In the genomic region with DNA sequence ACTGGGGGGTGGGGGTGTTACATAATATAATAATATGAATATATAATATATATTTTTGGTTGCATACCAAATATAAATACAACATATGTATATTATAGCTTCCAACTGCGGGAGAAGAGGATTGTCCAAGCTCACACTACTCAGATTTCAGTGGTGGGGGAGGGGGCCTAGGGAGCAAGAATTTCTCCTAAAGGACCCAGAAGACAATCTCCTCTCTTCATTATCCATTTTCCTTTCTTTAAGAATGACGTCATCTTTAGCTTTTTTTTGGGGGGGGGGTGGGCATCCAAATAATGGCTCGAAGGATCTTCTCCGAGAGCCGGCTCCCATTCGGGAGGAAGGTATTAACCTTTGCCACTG, we compare ENCODE assay signal across 7 mouse cellular contexts. TPM values are rescaled to one million over a fixed set of nuclear protein-coding genes. Genes with fewer than 3 reads are reported as not detected.
DNase-seq lines count a peak whose midpoint lies in the region; ATAC-seq and TF ChIP-seq lines count a peak whose summit lies in the region.

No protein-coding gene starts in this region.

- peak overlapping the region; percentile 47; the same call in 1 of the 2 replicates for H3K9ac ChIP-seq in lung, embryonic 14.5 days
- H3K9ac ChIP-seq in limb, embryonic 11.5 days (ENCODE audit: low read length), result no peak overlapping the region

- peak overlapping the region; percentile 87 for H3K4me2 ChIP-seq in lung, embryonic 14.5 days
- peak overlapping the region; percentile 85 for H3K4me2 ChIP-seq in limb, embryonic 11.5 days (ENCODE audit: low read depth, severe bottlenecking)

- H3K9me3 ChIP-seq in lung, embryonic 14.5 days (ENCODE audit: low read depth, low read length), result no peaks in the 10 kb centered on the region
- no peaks in the 10 kb centered on the region for H3K9me3 ChIP-seq in forebrain, embryonic 10.5 days
- no peaks in the 10 kb centered on the region for H3K9me3 ChIP-seq in limb, embryonic 11.5 days (ENCODE audit: control insufficient read depth, low read length)

- TF ChIP-seq CTCF in lung, embryonic 14.5 days (IDR thresholded peaks at IDR 0.05; ENCODE audit: low read depth), result no peak
- no peak for TF ChIP-seq CTCF in olfactory bulb, adult 2 months (IDR thresholded peaks at IDR 0.05; ENCODE audit: insufficient read depth, low read depth, low read length)

- H3K4me1 ChIP-seq in lung, embryonic 14.5 days (ENCODE audit: insufficient read depth), result no peaks in the 10 kb centered on the region; the same call in 1 of the 2 replicates
- H3K4me1 ChIP-seq in forebrain, embryonic 10.5 days, result peaks cover 87% of the 10 kb centered on the region
- peaks cover 21% of the 10 kb centered on the region; the same call in 1 of the 2 replicates for H3K4me1 ChIP-seq in limb, embryonic 11.5 days (ENCODE audit: control insufficient read depth, insufficient read depth, low read length)
- H3K4me1 ChIP-seq in olfactory bulb, adult 2 months (ENCODE audit: control insufficient read depth, insufficient read depth, low read length), result peaks cover 31% of the 10 kb centered on the region

- peak overlapping the region; percentile 55; the same call in 1 of the 2 replicates for H3K27ac ChIP-seq in lung, embryonic 14.5 days (ENCODE audit: low read depth)
- H3K27ac ChIP-seq in forebrain, embryonic 10.5 days, result peak overlapping the region; percentile 87
- no peak overlapping the region for H3K27ac ChIP-seq in limb, embryonic 11.5 days (replicated peaks; ENCODE audit: low read depth, low read length)
- H3K27ac ChIP-seq in olfactory bulb, adult 2 months (ENCODE audit: insufficient read depth, low read depth, low read length), result peak overlapping the region; percentile 45

- DNase-seq in lung, embryonic 14.5 days, result no peak
- no peak for DNase-seq in lung, postnatal 36 days
- no peak for DNase-seq in forebrain, embryonic 10.5 days (ENCODE audit: extremely low spot score, low spot score)
- no peak for DNase-seq in limb, embryonic 11.5 days (ENCODE audit: low spot score)
- DNase-seq in T-cell, adult 2 months (ENCODE audit: low spot score), result no peak

- no peak for TF ChIP-seq POLR2A in olfactory bulb, adult 2 months (IDR thresholded peaks at IDR 0.05; ENCODE audit: insufficient read depth, low read depth, low read length)

- H3K27me3 ChIP-seq in lung, embryonic 14.5 days (ENCODE audit: insufficient read depth, low read length), result peaks cover 14% of the 10 kb centered on the region
- peaks cover 44% of the 10 kb centered on the region for H3K27me3 ChIP-seq in forebrain, embryonic 10.5 days (ENCODE audit: poor library complexity, severe bottlenecking)
- H3K27me3 ChIP-seq in limb, embryonic 11.5 days (ENCODE audit: control insufficient read depth, insufficient read depth, low read length), result peaks cover 14% of the 10 kb centered on the region

- H3K36me3 ChIP-seq in lung, embryonic 14.5 days (ENCODE audit: insufficient read depth), result peaks cover 8% of the 10 kb centered on the region
- H3K36me3 ChIP-seq in forebrain, embryonic 10.5 days (replicated peaks), result peaks cover 11% of the 10 kb centered on the region; the same call in 1 of the 2 replicates
- no peaks in the 10 kb centered on the region for H3K36me3 ChIP-seq in limb, embryonic 11.5 days (ENCODE audit: control insufficient read depth, insufficient read depth, low read length)

- 0% methylated on average over 6 of the region's 6 CpGs for WGBS in lung, embryonic 14.5 days
- WGBS in forebrain, embryonic 10.5 days, result under 1% methylated on average over 6 of the region's 6 CpGs
- 0% methylated on average over 6 of the region's 6 CpGs for WGBS in limb, embryonic 11.5 days
- 1% methylated on average over 6 of the region's 6 CpGs for WGBS in olfactory bulb, adult 2 months

- peak overlapping the region; percentile 59 for H3K4me3 ChIP-seq in lung, embryonic 14.5 days (ENCODE audit: low read depth, low read length)
- H3K4me3 ChIP-seq in forebrain, embryonic 10.5 days, result peak overlapping the region; percentile 68
- H3K4me3 ChIP-seq in limb, embryonic 11.5 days (ENCODE audit: low read depth, low read length), result peak overlapping the region; percentile 64
- peak overlapping the region; percentile 33 for H3K4me3 ChIP-seq in olfactory bulb, adult 2 months (ENCODE audit: insufficient read depth, low read depth, low read length)

- ATAC-seq in lung, embryonic 14.5 days (ENCODE audit: insufficient read depth), result peak; percentile 6; the same call in 1 of the 2 replicates
- no peak for ATAC-seq in limb, embryonic 11.5 days (ENCODE audit: insufficient number of reproducible peaks, low FRiP score, low TSS enrichment, low read depth)
- ATAC-seq in erythroid progenitor cell, adult 5-6 weeks (replicated peaks; ENCODE audit: low FRiP score, poor library complexity, severe bottlenecking), result no peak

RNA-seq across cellular contexts. Expression of a gene that starts 3.4 kb away (rescaled TPM):
- 48.5 and 51.8 TPM in 2 replicates for polyA plus RNA-seq in lung, embryonic 14.5 days (2014; fragmentation: Nextera tagmentation; extraction: Ambion mirVana)
- 45.9 and 51.3 TPM in 2 replicates for polyA plus RNA-seq in forebrain, embryonic 10.5 days (2016; fragmentation: Nextera tagmentation; extraction: Ambion mirVana)
- 47.0 and 48.4 TPM in 2 replicates for polyA plus RNA-seq in limb, embryonic 11.5 days (2014; fragmentation: Nextera tagmentation; extraction: Ambion mirVana)
- polyA plus RNA-seq in olfactory bulb, adult 2 months (2012; ENCODE audit: insufficient read depth, insufficient read length, low replicate concordance, missing spikeins), result 101 and 111 TPM in 2 replicates
- 6.5 and 10.1 TPM in 2 replicates for total RNA-seq in erythroid progenitor cell, adult 5-6 weeks (2015; ENCODE audit: low replicate concordance)
- total RNA-seq in erythroid progenitor cell, adult 5-6 weeks (2017; ENCODE audit: low replicate concordance), result 4.6 and 4.7 TPM in 2 replicates

RNA-seq across cellular contexts. Expression of a gene that starts 47.0 kb away (rescaled TPM):
- 321 and 352 TPM in 2 replicates for polyA plus RNA-seq in lung, embryonic 14.5 days (2014; fragmentation: Nextera tagmentation; extraction: Ambion mirVana)
- polyA plus RNA-seq in forebrain, embryonic 10.5 days (2016; fragmentation: Nextera tagmentation; extraction: Ambion mirVana), result 742 and 777 TPM in 2 replicates
- polyA plus RNA-seq in limb, embryonic 11.5 days (2014; fragmentation: Nextera tagmentation; extraction: Ambion mirVana), result 262 and 290 TPM in 2 replicates
- not detected in 2 replicates for polyA plus RNA-seq in olfactory bulb, adult 2 months (2012; ENCODE audit: insufficient read depth, insufficient read length, low replicate concordance, missing spikeins)
- total RNA-seq in erythroid progenitor cell, adult 5-6 weeks (2015; ENCODE audit: low replicate concordance), result not detected in 2 replicates
- total RNA-seq in erythroid progenitor cell, adult 5-6 weeks (2017; ENCODE audit: low replicate concordance), result not detected in 2 replicates

Comparison
In these comparisons a context has a peak if more than half of its experiments do, and no peak if none do; other contexts are left out.
1. RNA of a gene that starts 47.0 kb away (polyA plus RNA-seq): 742 to 777 TPM in forebrain, embryonic 10.5 days, 321 to 352 TPM in lung, embryonic 14.5 days and 262 to 290 TPM in limb, embryonic 11.5 days; not detected in olfactory bulb, adult 2 months; every median in the first group is over 100 times any median in the second.
2. Peak in every context shown above with its lines, with median percentiles within 50 percentile points of each other: H3K4me3 ChIP-seq.